Comparison of ENCODE assay signal across 9 mouse cellular contexts in genomic region chr19:24284187-24284586, GRCm38 (mm10). TPM values are rescaled to one million over a fixed set of nuclear protein-coding genes. Genes with fewer than 3 reads are reported as not detected.
DNase-seq lines count a peak whose midpoint lies in the region; ATAC-seq and TF ChIP-seq lines count a peak whose summit lies in the region.
"Had no signal": no experiment of that assay in that cellular context is flagged by ENCODE, and none has a peak within 500 bp of the region (broad histone marks: within the 10 kb centered on the region; RNA-seq: fewer than 3 reads in every experiment).

No protein-coding gene starts in this region.

- no peak overlapping the region for H3K4me3 ChIP-seq in hindbrain, postnatal 0 days (ENCODE audit: low read length)
- H3K4me3 ChIP-seq: limb, embryonic 13.5 days had no signal

- H3K27ac ChIP-seq in hindbrain, postnatal 0 days = no peak overlapping the region
- H3K27ac ChIP-seq: limb, embryonic 13.5 days had no signal

- WGBS in hindbrain, postnatal 0 days = 58% methylated on average over 4 of the region's 4 CpGs

- no peaks in the 10 kb centered on the region for H3K36me3 ChIP-seq in hindbrain, postnatal 0 days (ENCODE audit: insufficient read depth, low read length)
- H3K36me3 ChIP-seq: limb, embryonic 13.5 days had no signal

- H3K9me3 ChIP-seq in hindbrain, postnatal 0 days (ENCODE audit: low read length) = no peaks in the 10 kb centered on the region
- H3K9me3 ChIP-seq: limb, embryonic 13.5 days had no signal

- no peak overlapping the region for H3K9ac ChIP-seq in hindbrain, postnatal 0 days (replicated peaks; ENCODE audit: low read length)
- H3K9ac ChIP-seq: limb, embryonic 13.5 days had no signal

- H3K4me2 ChIP-seq in hindbrain, postnatal 0 days (ENCODE audit: low read depth, low read length) = no peak overlapping the region
- H3K4me2 ChIP-seq: limb, embryonic 13.5 days had no signal

- H3K4me1 ChIP-seq in hindbrain, postnatal 0 days (ENCODE audit: insufficient read depth, low read length) = 0 out of 2 replicates have a peak, but pooled peaks cover 6% of the 10 kb centered on the region

- no peaks in the 10 kb centered on the region for H3K27me3 ChIP-seq in hindbrain, postnatal 0 days (ENCODE audit: insufficient read depth, low read length)
- H3K27me3 ChIP-seq: limb, embryonic 13.5 days had no signal

- DNase-seq in frontal cortex, postnatal 36 days (ENCODE audit: low spot score in 2 of 2) = peak; percentile 36 to 38
- DNase-seq in frontal cortex, postnatal 14 days (ENCODE audit: low spot score in 2 of 2) = no peak
- DNase-seq in right cerebral cortex, postnatal 14 days = peak; percentile 9
- DNase-seq in right cerebral cortex, postnatal 36 days (ENCODE audit: low spot score in 2 of 2) = no peak
- DNase-seq in brain, adult 2 months (ENCODE audit: low read depth, low spot score) = peak; percentile 60
- peak; percentile 68 for DNase-seq in hindbrain, postnatal 0 days (ENCODE audit: low spot score)
- no peak for DNase-seq in layer of hippocampus, adult 8-10 months (ENCODE audit: low spot score in 2 of 2)

- TF ChIP-seq CTCF in hindbrain, postnatal 0 days (IDR thresholded peaks at IDR 0.05; ENCODE audit: low read depth) = peak; percentile 85

- ATAC-seq in hindbrain, postnatal 0 days = no peak
- ATAC-seq in monocyte, adult 5-6 weeks (replicated peaks; ENCODE audit: insufficient number of reproducible peaks, low FRiP score, low TSS enrichment, poor library complexity, severe bottlenecking) = peak; percentile 80

RNA-seq across cellular contexts. Expression of gene Fxn, which starts 3.8 kb away (rescaled TPM):
- 28.5 and 30.4 TPM in 2 replicates for total RNA-seq in hindbrain, postnatal 0 days (2014; rRNA removed)
- polyA plus RNA-seq in hindbrain, postnatal 0 days (2015; fragmentation: Nextera tagmentation; extraction: Ambion mirVana) = 43.8 and 47.7 TPM in 2 replicates
- 1.2 to 7.1 TPM (median 4.4 TPM) in 3 replicates for total RNA-seq in monocyte, adult 5-6 weeks (2017)
- 1 to 10 TPM; 7.4 to 9.5 (median 8.6) TPM for total RNA-seq in layer of hippocampus, adult 8-10 months (2022)

RNA-seq across cellular contexts. Expression of gene Tjp2, which starts 59.4 kb away (rescaled TPM):
- total RNA-seq in hindbrain, postnatal 0 days (2014; rRNA removed) = 15.8 and 20.3 TPM in 2 replicates
- 13.9 and 15.0 TPM in 2 replicates for polyA plus RNA-seq in hindbrain, postnatal 0 days (2015; fragmentation: Nextera tagmentation; extraction: Ambion mirVana)
- total RNA-seq in monocyte, adult 5-6 weeks (2017) = 6.8 to 17.4 TPM (median 7.0 TPM) in 3 replicates
- 10 to 100 TPM; 17.7 to 25.5 (median 23.1) TPM for total RNA-seq in layer of hippocampus, adult 8-10 months (2022)

Comparison
In these comparisons a context has a peak if more than half of its experiments do, and no peak if none do; other contexts are left out.
1. DNase-seq: peak in frontal cortex, postnatal 36 days (2 of 2), right cerebral cortex, postnatal 14 days (single experiment), brain, adult 2 months (single experiment) and hindbrain, postnatal 0 days (single experiment); none in frontal cortex, postnatal 14 days (0 of 2), right cerebral cortex, postnatal 36 days (0 of 2) and layer of hippocampus, adult 8-10 months (0 of 2).